Mouse (Mus musculus): ENCODE results near the gene Fam83c. TPM values are rescaled to one million over a fixed set of nuclear protein-coding genes. Genes with fewer than 3 reads are reported as not detected.
"Not testable (repeated sequence)": the region's sequence is repeated elsewhere in the genome, so short reads cannot be mapped to it uniquely, and the experiment has no call there.

Gene Fam83c
- polyA plus RNA-seq, 1 experiment, result 0.34 TPM

- Histone ChIP-seq H3K36me3 (ENCODE audit: control insufficient read depth, insufficient read depth, low read length) (peaks cover 50% of the 10 kb centered on the region), H3K4me1 (ENCODE audit: control insufficient read depth, insufficient read depth, insufficient read length, low read length) (no peaks in the 10 kb centered on the region), H3K4me3 (ENCODE audit: low read depth, low read length) (no peak overlapping the region), H3K27me3 (ENCODE audit: control insufficient read depth, insufficient read depth, low read length) (no peaks in the 10 kb centered on the region), H3K27ac (ENCODE audit: insufficient read depth, low read depth, low read length) (no peak overlapping the region)
- WGBS, result 45% methylated on average over 7 of the region's 7 CpGs
- TF ChIP-seq CTCF (IDR thresholded peaks at IDR 0.05; ENCODE audit: extremely low read depth, insufficient read length, insufficient replicate concordance, low read depth, low read length) (no peak), POLR2A (IDR thresholded peaks at IDR 0.05; ENCODE audit: low read depth, low read length) (no peak)
Measured at GRCm38 (mm10) chr2:155849464-155849863, 14.8 kb upstream of the Fam83c start.

DNA sequence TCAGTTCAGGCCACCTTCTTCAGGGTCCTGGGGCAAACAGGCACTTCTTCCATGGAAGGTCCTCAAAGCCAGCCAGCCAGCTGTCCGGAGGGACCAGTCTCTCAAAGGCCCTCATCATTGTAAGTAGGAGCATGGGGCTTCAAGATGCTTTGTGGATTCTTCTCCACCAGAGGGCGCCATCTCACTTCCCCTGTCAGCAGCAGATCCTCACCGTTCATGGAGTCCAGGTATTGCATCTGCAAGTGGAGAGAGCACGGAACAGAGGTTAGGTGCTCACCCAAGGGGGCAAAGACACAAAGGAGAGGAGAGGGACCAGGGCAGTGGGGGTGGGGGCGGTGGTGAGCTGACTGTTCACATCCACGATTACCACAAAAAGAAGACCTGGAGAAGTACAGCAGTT lies 13.6 kb upstream of the Fam83c start:
- Histone ChIP-seq H3K27me3 (ENCODE audit: control insufficient read depth, insufficient read depth, low read length) (no peaks in the 10 kb centered on the region), H3K4me1 (ENCODE audit: control insufficient read depth, insufficient read depth, insufficient read length, low read length) (no peaks in the 10 kb centered on the region), H3K36me3 (ENCODE audit: control insufficient read depth, insufficient read depth, low read length) (peaks cover 45% of the 10 kb centered on the region), H3K4me3 (ENCODE audit: low read depth, low read length) (no peak overlapping the region), H3K27ac (ENCODE audit: insufficient read depth, low read depth, low read length) (no peak overlapping the region)
- TF ChIP-seq CTCF (IDR thresholded peaks at IDR 0.05; ENCODE audit: extremely low read depth, insufficient read length, insufficient replicate concordance, low read depth, low read length) (peak; percentile 89; the same call in 1 of the 2 replicates), POLR2A (IDR thresholded peaks at IDR 0.05; ENCODE audit: low read depth, low read length) (no peak)
- WGBS, result 31% methylated on average over 6 of the region's 6 CpGs

GRCm38 (mm10) chr2:155846930-155847329 lies 12.3 kb upstream of the Fam83c start:
- peaks cover 42% of the 10 kb centered on the region for H3K36me3 ChIP-seq (ENCODE audit: control insufficient read depth, insufficient read depth, low read length)
- WGBS, result 81% methylated on average over 8 of the region's 8 CpGs
- no peaks in the 10 kb centered on the region for H3K4me1 ChIP-seq (ENCODE audit: control insufficient read depth, insufficient read depth, insufficient read length, low read length)
- no peak overlapping the region for H3K27ac ChIP-seq (ENCODE audit: insufficient read depth, low read depth, low read length)
- no peak for TF ChIP-seq CTCF (IDR thresholded peaks at IDR 0.05; ENCODE audit: extremely low read depth, insufficient read length, insufficient replicate concordance, low read depth, low read length)
- no peak for TF ChIP-seq POLR2A (IDR thresholded peaks at IDR 0.05; ENCODE audit: low read depth, low read length)
- no peak overlapping the region for H3K4me3 ChIP-seq (ENCODE audit: low read depth, low read length)
- no peaks in the 10 kb centered on the region for H3K27me3 ChIP-seq (ENCODE audit: control insufficient read depth, insufficient read depth, low read length)

DNA sequence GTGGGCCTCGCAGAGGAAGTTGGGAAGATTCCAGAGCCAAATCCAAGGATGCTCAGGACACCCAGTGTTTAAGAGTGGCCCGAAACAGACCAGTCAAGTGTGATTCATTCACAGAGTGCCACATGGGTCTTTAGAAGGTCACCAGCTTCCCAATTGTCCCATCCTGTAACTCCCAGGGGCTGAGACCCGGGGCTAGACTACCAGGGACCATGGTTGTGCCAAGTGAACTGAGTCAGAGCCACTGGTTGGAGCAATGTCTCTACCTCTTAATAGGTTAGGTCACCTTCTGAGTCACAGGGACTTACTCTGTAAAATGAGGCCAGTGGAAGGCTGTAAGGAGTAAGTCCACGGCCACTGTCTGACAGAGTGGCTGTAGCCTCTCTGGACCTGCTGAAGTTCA lies 4.3 kb upstream of the Fam83c start:
- Histone ChIP-seq H3K4me3 (ENCODE audit: low read depth, low read length) (no peak overlapping the region), H3K27me3 (ENCODE audit: control insufficient read depth, insufficient read depth, low read length) (no peaks in the 10 kb centered on the region), H3K36me3 (ENCODE audit: control insufficient read depth, insufficient read depth, low read length) (no peaks in the 10 kb centered on the region), H3K27ac (ENCODE audit: insufficient read depth, low read depth, low read length) (no peak overlapping the region), H3K4me1 (ENCODE audit: control insufficient read depth, insufficient read depth, insufficient read length, low read length) (peaks cover 16% of the 10 kb centered on the region)
- TF ChIP-seq POLR2A (IDR thresholded peaks at IDR 0.05; ENCODE audit: low read depth, low read length) (no peak), CTCF (IDR thresholded peaks at IDR 0.05; ENCODE audit: extremely low read depth, insufficient read length, insufficient replicate concordance, low read depth, low read length) (no peak)
- 85% methylated on average over 4 of the region's 4 CpGs for WGBS

DNA sequence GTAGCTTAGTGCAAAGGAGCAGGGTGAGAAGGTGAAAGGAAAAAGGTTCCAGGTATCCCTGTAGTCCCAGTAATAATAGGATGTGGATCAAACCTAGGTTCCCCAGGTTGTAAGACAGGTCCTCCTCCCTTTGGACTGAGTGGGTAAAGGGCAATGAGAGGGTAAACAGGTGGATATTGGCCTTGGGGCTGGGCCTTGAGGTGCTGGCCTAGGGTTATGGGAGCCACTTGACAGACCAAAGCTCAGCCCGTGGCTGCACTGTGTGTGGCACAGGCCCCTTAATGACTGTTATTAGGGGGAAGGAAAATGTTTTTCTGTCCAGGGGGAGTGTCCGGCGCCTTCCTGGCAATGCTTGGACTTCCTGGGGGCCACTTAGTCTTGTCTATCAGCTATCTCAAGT lies 3.3 kb upstream of the Fam83c start:
- Histone ChIP-seq H3K27ac (ENCODE audit: insufficient read depth, low read depth, low read length) (no peak overlapping the region), H3K4me3 (ENCODE audit: low read depth, low read length) (no peak overlapping the region), H3K4me1 (ENCODE audit: control insufficient read depth, insufficient read depth, insufficient read length, low read length) (peaks cover 20% of the 10 kb centered on the region), H3K27me3 (ENCODE audit: control insufficient read depth, insufficient read depth, low read length) (no peaks in the 10 kb centered on the region), H3K36me3 (ENCODE audit: control insufficient read depth, insufficient read depth, low read length) (no peaks in the 10 kb centered on the region)
- TF ChIP-seq CTCF (IDR thresholded peaks at IDR 0.05; ENCODE audit: extremely low read depth, insufficient read length, insufficient replicate concordance, low read depth, low read length) (no peak), POLR2A (IDR thresholded peaks at IDR 0.05; ENCODE audit: low read depth, low read length) (no peak)
- 19% methylated on average over 3 of the region's 3 CpGs for WGBS

- not testable (repeated sequence) for H3K27me3 ChIP-seq (ENCODE audit: control insufficient read depth, insufficient read depth, low read length); H3K36me3 ChIP-seq (ENCODE audit: control insufficient read depth, insufficient read depth, low read length); H3K4me3 ChIP-seq (ENCODE audit: low read depth, low read length); H3K27ac ChIP-seq (ENCODE audit: insufficient read depth, low read depth, low read length)
- peaks cover 23% of the 10 kb centered on the region for H3K4me1 ChIP-seq (ENCODE audit: control insufficient read depth, insufficient read depth, insufficient read length, low read length)
- WGBS, result 79% methylated on average over 1 of the region's 1 CpGs
Measured at GRCm38 (mm10) chr2:155832087-155832486, 2.6 kb downstream of the Fam83c start.

- WGBS, result 45% methylated on average over 9 of the region's 9 CpGs
- TF ChIP-seq CTCF (IDR thresholded peaks at IDR 0.05; ENCODE audit: extremely low read depth, insufficient read length, insufficient replicate concordance, low read depth, low read length) (peak; percentile 12; the same call in 1 of the 2 replicates), POLR2A (IDR thresholded peaks at IDR 0.05; ENCODE audit: low read depth, low read length) (no peak)
- Histone ChIP-seq H3K27me3 (ENCODE audit: control insufficient read depth, insufficient read depth, low read length) (no peaks in the 10 kb centered on the region), H3K4me1 (ENCODE audit: control insufficient read depth, insufficient read depth, insufficient read length, low read length) (peaks cover 23% of the 10 kb centered on the region), H3K4me3 (ENCODE audit: low read depth, low read length) (no peak overlapping the region), H3K27ac (ENCODE audit: insufficient read depth, low read depth, low read length) (no peak overlapping the region), H3K36me3 (ENCODE audit: control insufficient read depth, insufficient read depth, low read length) (no peaks in the 10 kb centered on the region)
Measured at GRCm38 (mm10) chr2:155831302-155831701, 3.4 kb downstream of the Fam83c start.

DNA sequence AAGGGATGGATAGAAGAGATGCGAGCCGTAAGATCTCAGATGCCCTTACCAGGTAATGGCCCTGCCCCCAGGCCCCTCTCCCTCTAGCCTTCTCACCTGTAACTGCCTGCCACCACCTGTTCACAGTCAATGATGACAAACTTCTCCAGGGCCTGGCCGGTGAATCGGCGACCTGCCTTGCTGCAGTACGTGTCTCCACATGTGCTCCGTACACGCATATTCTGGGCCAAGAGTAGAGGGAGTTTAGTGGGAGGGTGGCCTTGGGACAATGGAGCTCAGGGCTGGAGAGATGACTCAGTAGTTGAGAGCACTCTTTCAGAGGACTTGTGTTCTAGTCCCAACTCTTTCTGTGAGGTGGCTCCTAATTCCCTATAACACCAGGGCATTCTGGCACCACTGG lies 3.8 kb downstream of the Fam83c start:
- Histone ChIP-seq H3K4me1 (ENCODE audit: control insufficient read depth, insufficient read depth, insufficient read length, low read length) (peaks cover 23% of the 10 kb centered on the region), H3K27ac (ENCODE audit: insufficient read depth, low read depth, low read length) (no peak overlapping the region), H3K4me3 (ENCODE audit: low read depth, low read length) (no peak overlapping the region), H3K36me3 (ENCODE audit: control insufficient read depth, insufficient read depth, low read length) (no peaks in the 10 kb centered on the region), H3K27me3 (ENCODE audit: control insufficient read depth, insufficient read depth, low read length) (no peaks in the 10 kb centered on the region)
- no peak for TF ChIP-seq CTCF (IDR thresholded peaks at IDR 0.05; ENCODE audit: extremely low read depth, insufficient read length, insufficient replicate concordance, low read depth, low read length)
- no peak for TF ChIP-seq POLR2A (IDR thresholded peaks at IDR 0.05; ENCODE audit: low read depth, low read length)
- WGBS, result 89% methylated on average over 8 of the region's 8 CpGs
